Mouse (Mus musculus) cerebellum, adult 11 months (tissue): ENCODE results near the gene Pop5.
A peak's percentile ranks its signal among the peaks of the same experiment; 100 is the strongest.

Experiments
- DNase-seq: peaks from one replicate; pipeline ENCODE4 v3.0.0; 2022

The Pop5 gene

GRCm38 (mm10) chr5:115266787-115267468 lies 31.3 kb downstream of the Pop5 start:
- no peak for DNase-seq

GRCm38 (mm10) chr5:115267469-115268045 lies 31.9 kb downstream of the Pop5 start:
- DNase-seq = no peak

GRCm38 (mm10) chr5:115268266-115268665 lies 32.6 kb downstream of the Pop5 start:
- no peak for DNase-seq

GRCm38 (mm10) chr5:115269969-115270368 lies 34.3 kb downstream of the Pop5 start:
- DNase-seq = no peak

- DNase-seq = no peak
These were observed 36.5 kb downstream of the Pop5 start for GRCm38 (mm10) chr5:115271931-115272811.

- peak; percentile 98 for DNase-seq
These were observed 37.3 kb downstream of the Pop5 start, which contains the start of gene Rnf10 for GRCm38 (mm10) chr5:115272812-115273548. Gene Rnf10, minus strand, starts transcription at chr5:115272898.

- DNase-seq = no peak
These were observed 38.0 kb downstream of the Pop5 start for GRCm38 (mm10) chr5:115273549-115274135.

GRCm38 (mm10) chr5:115274353-115274752 lies 38.7 kb downstream of the Pop5 start:
- DNase-seq = no peak

GRCm38 (mm10) chr5:115274771-115275170 lies 39.1 kb downstream of the Pop5 start:
- no peak for DNase-seq

- DNase-seq = no peak
These were observed 40.4 kb downstream of the Pop5 start for GRCm38 (mm10) chr5:115275998-115276397.

- DNase-seq = no peak
These were observed 42.4 kb downstream of the Pop5 start for GRCm38 (mm10) chr5:115278053-115278452.

GRCm38 (mm10) chr5:115278785-115279184 lies 43.1 kb downstream of the Pop5 start:
- no peak for DNase-seq

GRCm38 (mm10) chr5:115279226-115280049 lies 43.8 kb downstream of the Pop5 start, which contains the start of gene Coq5:
Gene Coq5, plus strand, starts transcription at chr5:115279666.
- DNase-seq = peak; percentile 88

- DNase-seq = peak; percentile 41
These were observed 44.5 kb downstream of the Pop5 start for GRCm38 (mm10) chr5:115280050-115280687.

GRCm38 (mm10) chr5:115284735-115285134 lies 49.1 kb downstream of the Pop5 start:
- no peak for DNase-seq

GRCm38 (mm10) chr5:115294173-115294572 lies 58.5 kb downstream of the Pop5 start:
- no peak for DNase-seq
